Mouse (Mus musculus): ENCODE measurements around the gene Dnaja4.

Gene Dnaja4

GRCm38 (mm10) chr9:54699345-54700173, 886 bp downstream of the Dnaja4 start:
- DNase-seq (ENCODE audit: low spot score in 2 of 2), result peak; percentile 17 to 37

- DNase-seq (ENCODE audit: low spot score in 2 of 2), result no peak
Observed at GRCm38 (mm10) chr9:54700174-54700475, 1.5 kb downstream of the Dnaja4 start.

- no peak for DNase-seq (ENCODE audit: low spot score in 2 of 2)
Observed at GRCm38 (mm10) chr9:54700746-54701145, 2.1 kb downstream of the Dnaja4 start.

- no peak for DNase-seq (ENCODE audit: low spot score in 2 of 2)
Observed at GRCm38 (mm10) chr9:54702581-54702980, 3.9 kb downstream of the Dnaja4 start.

- no peak for DNase-seq (ENCODE audit: low spot score in 2 of 2)
Observed at GRCm38 (mm10) chr9:54704361-54704760, 5.7 kb downstream of the Dnaja4 start.

- DNase-seq (ENCODE audit: low spot score in 2 of 2), result no peak
Observed at GRCm38 (mm10) chr9:54705561-54705960, 6.9 kb downstream of the Dnaja4 start.

GRCm38 (mm10) chr9:54707288-54707999, 8.8 kb downstream of the Dnaja4 start:
- no peak for DNase-seq (ENCODE audit: low spot score in 2 of 2)

GRCm38 (mm10) chr9:54708085-54708484, 9.4 kb downstream of the Dnaja4 start:
- no peak for DNase-seq (ENCODE audit: low spot score in 2 of 2)

- no peak for DNase-seq (ENCODE audit: low spot score in 2 of 2)
Observed at GRCm38 (mm10) chr9:54715776-54716175, 17.1 kb downstream of the Dnaja4 start.

GRCm38 (mm10) chr9:54717527-54717926, 18.9 kb downstream of the Dnaja4 start:
- DNase-seq (ENCODE audit: low spot score in 2 of 2), result no peak

- DNase-seq (ENCODE audit: low spot score in 2 of 2), result no peak
Observed at GRCm38 (mm10) chr9:54722156-54722555, 23.5 kb downstream of the Dnaja4 start.

GRCm38 (mm10) chr9:54722596-54722995, 23.9 kb downstream of the Dnaja4 start:
- DNase-seq (ENCODE audit: low spot score in 2 of 2), result no peak

GRCm38 (mm10) chr9:54726315-54726714, 27.6 kb downstream of the Dnaja4 start:
- no peak for DNase-seq (ENCODE audit: low spot score in 2 of 2)

GRCm38 (mm10) chr9:54732122-54732521, 33.4 kb downstream of the Dnaja4 start:
- peak in 1 of 2 experiments; percentile 40 for DNase-seq (ENCODE audit: low spot score in 2 of 2)

- peak; percentile 96 to 99 for DNase-seq (ENCODE audit: low spot score in 2 of 2)
Observed at GRCm38 (mm10) chr9:54733921-54734638, 35.4 kb downstream of the Dnaja4 start, which contains the start of gene Wdr61. TSS of gene Wdr61 (minus strand) at chr9:54734519.

GRCm38 (mm10) chr9:54734639-54735252, 36.1 kb downstream of the Dnaja4 start:
- DNase-seq (ENCODE audit: low spot score in 2 of 2), result no peak

GRCm38 (mm10) chr9:54736284-54736701, 37.6 kb downstream of the Dnaja4 start:
- DNase-seq (ENCODE audit: low spot score in 2 of 2), result peak; percentile 16 to 57

- peak in 1 of 2 experiments; percentile 14 for DNase-seq (ENCODE audit: low spot score in 2 of 2)
Observed at GRCm38 (mm10) chr9:54738376-54738775, 39.7 kb downstream of the Dnaja4 start.

- DNase-seq (ENCODE audit: low spot score in 2 of 2), result no peak
Observed at GRCm38 (mm10) chr9:54743891-54744290, 45.2 kb downstream of the Dnaja4 start.

- no peak for DNase-seq (ENCODE audit: low spot score in 2 of 2)
Observed at GRCm38 (mm10) chr9:54745740-54746370, 47.2 kb downstream of the Dnaja4 start.

- DNase-seq (ENCODE audit: low spot score in 2 of 2), result no peak
Observed at GRCm38 (mm10) chr9:54750215-54750981, 51.7 kb downstream of the Dnaja4 start.
